Mouse (Mus musculus) gastrocnemius, postnatal 25 days (tissue): ENCODE data around the gene Hoxd13. TPM values are rescaled to one million over a fixed set of nuclear protein-coding genes. Genes with fewer than 3 reads are reported as not detected.

Source experiments
- DNase-seq: peaks from one replicate; pipeline ENCODE4 v3.0.0; 2022
- total RNA-seq, 2 experiments: library from RNA; stranded (reverse); gene quantifications; 1 replicate in 1 of 2; 2 replicates in 1 of 2; pipeline ENCODE4 v1.2.3; 2021

Hoxd13 gene
- total RNA-seq, 2 experiments from 2014 or later = not detected

DNA sequence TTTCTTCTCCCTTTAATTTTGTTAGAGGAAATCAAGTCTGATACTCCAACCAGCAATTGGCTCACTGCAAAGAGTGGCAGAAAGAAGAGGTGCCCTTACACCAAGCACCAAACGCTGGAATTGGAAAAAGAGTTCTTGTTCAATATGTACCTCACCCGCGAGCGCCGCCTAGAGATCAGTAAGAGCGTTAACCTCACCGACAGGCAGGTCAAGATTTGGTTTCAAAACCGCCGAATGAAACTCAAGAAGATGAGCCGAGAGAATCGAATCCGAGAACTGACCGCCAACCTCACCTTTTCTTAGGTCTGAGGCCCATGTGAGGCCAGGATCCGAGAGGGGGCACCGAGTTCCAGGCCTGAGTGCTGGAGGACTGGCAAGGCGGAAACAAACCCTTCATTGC lies 26.0 kb downstream of the Hoxd13 start:
- DNase-seq = no peak

DNA sequence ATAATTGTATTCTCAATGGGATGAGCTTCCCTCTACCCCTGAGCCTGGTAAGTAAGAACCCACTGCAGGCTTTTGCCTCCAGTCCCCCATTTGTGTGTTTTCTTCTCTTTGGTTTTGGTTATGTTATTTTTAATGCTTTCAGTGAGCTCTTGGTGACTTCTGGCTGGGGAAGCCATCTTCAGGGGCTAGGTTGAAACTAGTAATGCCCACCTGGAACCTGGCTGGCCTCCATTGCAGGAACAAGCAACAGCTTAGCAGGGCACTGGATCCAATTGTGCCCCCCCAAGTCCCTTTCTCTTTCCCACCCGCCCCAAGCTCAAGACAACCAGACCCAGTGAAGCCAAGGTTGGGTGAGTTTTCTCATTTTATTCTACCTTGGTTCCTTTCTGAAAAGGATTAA lies 27.3 kb downstream of the Hoxd13 start:
- DNase-seq = no peak

DNA sequence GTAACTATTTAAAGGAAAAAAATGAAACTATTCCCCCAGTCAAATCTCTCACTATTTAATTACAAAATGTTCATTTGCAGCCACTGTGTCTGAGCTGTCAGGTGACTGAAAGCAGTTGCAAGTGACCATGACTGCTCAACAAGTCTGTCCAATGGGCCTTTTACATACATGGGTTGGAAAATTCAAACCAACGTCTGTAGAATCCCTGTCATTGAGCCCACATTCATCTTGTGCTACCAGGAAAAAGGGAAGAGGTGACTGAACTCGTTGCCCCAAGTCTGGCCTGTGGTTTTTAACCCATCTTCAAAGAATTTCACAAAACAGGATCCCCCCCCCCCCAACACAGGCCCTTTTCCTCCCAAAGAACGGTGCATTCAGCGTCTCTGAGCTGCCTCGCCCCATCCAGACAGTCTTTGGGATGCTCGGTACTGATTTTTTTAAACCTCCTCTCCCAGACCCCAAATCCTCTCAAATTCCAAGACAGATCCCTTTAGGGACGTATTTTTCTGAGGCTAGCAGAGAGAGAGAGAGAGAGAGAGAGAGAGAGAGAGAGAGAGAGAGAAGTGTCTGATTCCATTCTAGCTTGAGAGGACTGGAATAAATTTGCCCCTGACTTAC lies 27.8 kb downstream of the Hoxd13 start:
- no peak for DNase-seq

DNA sequence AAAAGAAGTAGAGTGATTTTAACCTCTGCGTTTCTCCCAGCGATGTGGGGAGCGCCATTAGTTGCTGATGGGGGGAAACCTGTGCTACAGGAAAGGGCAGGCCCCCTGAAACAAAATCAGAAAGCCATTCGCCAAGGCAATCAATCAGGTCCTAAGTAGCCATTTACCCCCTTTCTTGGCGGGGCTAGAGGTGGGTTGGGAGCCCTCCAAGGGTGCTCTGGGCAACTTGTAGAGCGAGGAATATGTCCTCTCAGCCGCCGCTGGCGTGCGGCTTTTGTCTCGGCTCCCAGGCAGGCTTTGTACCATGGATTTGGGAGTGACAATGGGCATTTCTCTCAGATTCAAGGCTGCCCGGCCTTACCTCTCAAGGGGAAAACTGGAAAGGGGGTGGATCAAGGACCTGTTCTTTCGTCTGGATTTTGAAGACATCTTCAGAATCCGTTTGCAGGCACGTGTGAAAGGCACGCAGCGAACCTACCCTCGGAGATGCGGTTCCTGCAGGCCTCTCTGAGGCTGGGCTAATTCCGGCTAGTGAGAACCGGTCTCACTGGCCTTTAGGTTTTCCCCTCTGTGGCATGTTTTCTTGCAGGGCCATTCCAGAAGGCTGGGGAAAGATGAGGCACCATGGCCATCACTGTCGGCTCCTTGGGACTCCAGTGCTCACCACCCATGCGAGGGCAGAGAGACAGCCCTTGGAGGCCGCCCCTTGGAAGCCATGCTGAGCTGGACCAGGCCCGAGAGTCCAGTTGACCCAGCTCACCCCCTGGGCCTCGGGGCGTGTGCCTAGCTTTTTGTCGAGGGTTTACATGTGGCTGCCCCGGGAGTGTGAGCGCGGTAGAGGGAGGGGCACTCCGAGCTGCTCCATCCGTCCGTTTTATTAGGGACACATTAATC lies 28.6 kb downstream of the Hoxd13 start:
- DNase-seq = no peak

DNA sequence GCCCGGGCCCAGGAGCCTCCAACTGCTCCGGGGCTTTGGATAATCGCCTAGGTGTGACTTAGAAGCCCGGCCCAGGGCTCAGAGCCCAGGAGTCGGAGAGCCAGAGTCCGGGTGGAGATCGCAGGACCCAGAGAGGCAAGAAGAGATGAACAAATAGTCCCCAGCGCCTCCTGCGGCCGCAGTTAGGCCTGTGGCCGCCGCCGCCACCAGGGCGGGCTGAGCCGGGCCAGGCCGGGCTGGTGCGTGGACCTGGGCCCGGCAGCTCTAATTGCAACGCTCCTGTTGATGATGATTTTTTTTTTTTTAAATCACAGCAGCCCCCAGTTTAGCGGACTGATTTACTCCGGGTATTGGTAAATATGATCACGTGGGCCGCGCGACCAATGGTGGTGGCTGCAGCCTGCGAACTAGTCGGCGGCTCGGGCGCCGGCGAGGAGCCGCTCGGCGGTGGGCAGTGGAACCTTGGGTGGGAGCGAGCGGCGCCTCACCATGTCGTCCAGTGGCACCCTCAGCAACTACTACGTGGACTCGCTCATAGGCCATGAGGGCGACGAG lies 29.5 kb downstream of the Hoxd13 start, which contains the start of gene Hoxd9:
Gene Hoxd9 (plus strand): TSS at position 161 of the 555 bp plus-strand sequence.
- peak; percentile 77 for DNase-seq

DNA sequence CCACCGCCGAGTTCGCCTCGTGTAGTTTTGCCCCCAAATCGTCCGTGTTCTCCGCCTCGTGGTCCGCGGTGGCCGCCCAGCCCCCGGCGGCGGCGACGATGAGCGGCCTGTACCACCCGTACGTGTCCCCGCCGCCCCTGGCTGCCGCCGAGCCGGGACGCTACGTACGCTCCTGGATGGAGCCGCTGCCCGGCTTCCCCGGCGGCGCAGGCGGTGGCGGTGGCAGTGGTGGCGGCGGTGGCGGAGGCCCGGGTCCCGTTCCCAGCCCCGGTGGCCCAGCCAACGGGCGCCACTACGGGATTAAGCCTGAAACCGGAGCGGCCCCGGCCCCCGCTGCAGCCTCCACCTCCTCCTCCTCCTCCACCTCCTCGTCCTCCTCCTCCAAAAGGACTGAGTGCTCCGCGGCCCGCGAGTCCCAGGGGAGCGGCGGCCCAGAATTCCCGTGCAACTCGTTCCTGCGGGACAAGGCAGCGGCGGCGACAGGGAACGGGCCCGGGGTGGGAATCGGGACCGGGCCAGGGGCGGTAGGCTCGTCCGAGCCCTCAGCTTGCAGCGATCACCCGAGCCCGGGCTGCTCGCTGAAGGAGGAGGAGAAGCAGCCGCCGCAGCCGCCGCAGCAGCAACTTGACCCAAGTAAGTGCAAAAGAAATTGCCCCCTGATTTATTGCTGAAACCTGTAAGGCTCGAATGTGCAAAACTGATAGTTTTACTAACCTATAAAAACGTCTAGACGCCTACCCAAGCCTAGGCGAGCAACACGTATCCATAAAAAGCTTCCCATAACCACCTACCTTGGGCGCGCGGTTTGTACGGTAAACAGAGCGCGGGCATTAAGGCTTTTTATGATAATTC lies 30.3 kb downstream of the Hoxd13 start:
- peak; percentile 73 for DNase-seq

DNA sequence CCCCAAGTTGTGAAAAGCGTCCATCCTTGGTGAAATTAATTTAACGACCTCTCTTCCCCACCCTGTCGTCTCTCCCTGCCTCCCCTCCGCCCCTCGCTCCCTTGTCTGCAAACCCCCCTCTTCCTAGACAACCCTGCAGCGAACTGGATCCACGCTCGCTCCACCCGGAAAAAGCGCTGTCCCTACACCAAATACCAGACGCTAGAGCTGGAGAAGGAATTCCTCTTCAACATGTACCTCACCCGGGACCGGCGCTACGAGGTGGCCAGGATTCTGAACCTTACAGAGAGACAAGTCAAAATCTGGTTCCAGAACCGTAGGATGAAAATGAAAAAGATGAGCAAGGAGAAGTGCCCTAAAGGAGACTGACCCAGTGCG lies 30.9 kb downstream of the Hoxd13 start:
- DNase-seq = no peak

DNA sequence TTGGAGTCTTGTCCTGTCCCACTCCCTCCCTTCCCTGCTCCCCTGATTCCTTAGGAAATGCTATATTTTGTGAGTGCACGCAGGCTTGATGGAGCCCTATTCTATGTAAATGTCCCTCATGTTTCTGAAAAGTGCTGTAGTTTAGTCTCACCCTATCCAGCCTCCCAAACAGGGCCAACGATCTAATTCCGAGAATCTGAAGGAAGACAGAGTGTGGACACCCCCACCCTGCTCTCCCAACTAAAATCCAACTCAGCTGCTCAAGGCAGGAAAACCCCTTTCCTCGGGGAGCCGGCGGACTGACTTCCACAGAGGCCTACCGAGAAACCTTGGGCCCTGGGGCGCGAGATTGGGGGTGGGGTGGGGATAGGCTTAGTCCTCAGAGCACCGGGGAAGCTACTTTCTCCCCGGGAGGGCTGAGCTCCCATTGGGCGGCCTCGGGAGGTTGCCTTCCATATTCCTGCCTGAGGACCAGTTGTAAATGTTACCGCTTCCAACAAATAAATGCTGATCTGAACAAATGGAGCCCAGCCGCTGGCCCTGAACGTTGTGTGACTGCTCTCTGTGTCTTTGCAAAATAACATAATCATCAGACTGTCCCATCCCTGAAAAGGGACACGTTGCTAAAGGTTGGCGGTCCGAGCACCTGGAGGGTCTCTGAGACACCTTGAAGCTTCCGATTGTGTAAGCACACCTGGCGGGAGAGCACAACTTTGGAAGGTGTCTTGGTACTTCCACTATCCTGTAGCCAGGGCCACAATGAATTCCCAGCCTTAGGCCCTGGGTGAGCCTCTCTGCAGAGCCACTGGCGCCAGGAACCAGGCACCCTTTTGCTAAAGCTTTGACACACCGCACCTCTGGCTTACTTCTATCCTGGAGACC lies 31.8 kb downstream of the Hoxd13 start:
- no peak for DNase-seq

DNA sequence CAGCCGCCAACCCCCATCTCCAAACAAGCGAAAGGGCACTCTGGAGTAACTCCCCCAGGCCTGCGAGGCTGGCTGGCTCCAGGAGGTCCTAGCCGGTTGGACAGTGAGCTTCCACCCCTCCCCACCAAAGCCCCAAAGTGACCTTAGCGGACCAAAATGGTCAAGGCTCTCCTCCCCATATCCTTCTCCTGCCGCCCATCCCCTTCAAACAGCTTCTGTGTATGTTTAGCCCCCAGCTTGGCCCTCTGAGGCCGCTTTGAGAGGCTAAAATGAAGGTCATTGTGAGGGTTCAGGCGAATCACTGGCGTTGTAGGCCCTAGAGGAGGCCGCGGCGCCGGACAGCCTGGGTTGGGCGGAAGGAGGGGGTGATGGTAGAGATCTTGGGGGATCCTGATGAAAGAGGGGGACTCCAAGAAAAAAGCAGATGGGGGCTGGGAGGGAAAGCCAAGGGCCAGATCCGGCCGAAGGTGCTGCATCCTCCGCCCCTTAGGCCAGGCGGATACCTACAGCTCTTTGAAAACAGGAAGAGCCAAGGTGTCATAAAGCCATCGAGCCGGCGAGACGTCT lies 32.5 kb downstream of the Hoxd13 start:
- no peak for DNase-seq

DNA sequence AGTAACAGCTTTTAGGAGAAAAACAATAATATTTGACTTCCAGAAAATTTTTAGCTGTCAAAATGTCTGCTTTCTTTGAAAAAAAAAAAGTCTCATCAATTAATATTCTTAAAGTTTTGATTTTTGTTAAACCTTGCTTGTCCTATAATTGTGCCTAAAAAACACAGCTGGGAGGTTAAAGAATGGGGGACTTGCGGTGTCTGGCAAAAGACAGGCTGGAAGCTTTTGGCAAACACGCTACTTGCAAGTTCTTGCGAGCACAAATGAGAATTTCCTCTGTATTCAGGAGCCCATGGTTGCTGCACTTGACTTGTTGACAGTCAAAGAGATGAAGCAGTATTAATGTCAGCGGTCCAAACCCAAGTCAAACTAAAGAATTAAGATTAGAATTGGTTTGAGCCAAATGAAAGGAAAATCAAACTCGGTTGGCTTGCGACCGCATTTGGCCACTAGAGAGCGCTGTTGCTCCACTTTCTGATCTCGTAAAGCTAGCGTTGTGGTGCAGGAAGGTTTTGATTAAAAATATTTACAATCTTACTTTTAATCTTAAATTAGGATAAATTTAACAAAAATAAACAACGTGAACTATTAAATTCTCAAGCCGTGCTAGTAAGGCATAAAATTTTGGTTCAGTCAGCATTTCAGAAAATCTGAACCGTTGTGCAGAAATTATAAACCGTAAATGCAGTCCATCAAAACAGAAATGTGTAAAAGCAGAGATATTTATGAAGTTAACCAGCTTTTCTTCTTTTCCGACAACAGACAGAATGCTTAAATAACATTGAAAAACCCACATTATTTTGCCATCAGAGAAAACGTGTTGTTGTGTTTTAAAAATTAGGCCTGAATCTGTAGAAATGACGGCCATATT lies 34.1 kb downstream of the Hoxd13 start:
- DNase-seq = no peak

DNA sequence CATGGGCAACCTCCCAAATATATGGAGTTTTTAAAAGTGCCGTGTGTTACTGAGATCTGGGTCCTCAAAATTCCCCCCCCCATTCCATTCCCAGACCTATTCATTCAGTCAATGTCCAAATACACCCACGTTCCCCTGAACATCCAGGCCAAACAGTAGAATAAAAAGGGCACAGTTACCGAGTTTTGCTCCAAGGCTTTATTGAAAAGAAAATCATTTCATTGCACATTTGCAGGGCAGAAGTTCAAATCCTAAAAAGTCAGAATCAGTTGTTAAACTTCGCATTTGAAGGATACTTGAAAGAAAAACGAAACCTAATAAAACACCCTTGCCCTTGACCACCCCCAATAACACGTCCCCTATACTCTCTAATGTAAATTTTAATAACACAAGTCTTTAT lies 34.7 kb downstream of the Hoxd13 start:
- no peak for DNase-seq

DNA sequence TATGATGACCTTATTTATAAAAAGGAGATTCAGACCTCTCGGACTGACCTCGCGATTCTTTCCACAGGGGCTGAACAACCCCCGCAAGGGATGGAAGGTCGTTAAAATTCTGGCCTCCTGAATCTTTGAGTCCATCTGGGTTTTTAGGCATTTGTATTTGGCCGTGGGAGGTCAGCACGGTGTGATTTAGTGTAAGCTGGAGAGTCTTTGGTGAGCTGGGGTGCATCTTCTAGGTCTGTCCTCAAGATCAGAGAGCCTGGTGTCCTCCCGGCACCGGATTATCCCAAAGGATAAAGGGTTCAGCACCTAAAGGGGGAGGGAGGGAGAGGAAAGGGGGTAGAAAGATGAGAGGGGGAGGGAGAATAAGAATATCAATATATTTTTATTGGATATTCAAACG lies 35.2 kb downstream of the Hoxd13 start:
- DNase-seq = no peak

DNA sequence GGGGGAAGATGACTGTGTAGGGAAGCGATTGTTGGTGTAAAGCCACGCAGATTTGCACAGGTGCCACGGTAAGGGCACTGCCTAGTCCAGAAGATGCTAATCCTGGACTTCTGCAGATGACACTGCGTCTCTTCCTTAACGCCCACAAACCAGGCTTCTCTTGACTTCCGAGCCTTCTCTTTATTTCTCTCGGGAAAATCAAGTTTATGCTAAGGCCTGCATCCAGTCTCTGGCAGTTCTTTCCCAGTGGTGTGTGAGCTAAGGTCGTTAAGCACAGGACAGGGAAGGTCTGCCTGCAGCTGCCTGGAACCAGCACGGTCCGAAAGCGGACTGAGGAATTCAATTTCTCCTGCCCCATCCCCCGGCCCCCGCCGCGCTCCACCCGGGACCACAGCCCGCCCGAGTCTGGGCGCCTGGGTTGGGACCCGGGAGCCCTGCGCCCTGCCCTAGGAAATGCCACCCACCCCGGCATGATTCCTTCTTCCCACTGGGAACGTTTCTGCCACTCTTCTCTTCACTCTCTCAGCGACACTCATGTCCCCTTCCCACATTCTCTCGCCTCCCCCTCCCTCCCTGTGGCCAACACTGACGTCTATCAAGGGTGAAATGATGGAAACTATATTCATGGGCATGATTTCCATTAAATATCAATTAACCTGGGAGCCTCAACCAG lies 35.7 kb downstream of the Hoxd13 start:
- DNase-seq = no peak

DNA sequence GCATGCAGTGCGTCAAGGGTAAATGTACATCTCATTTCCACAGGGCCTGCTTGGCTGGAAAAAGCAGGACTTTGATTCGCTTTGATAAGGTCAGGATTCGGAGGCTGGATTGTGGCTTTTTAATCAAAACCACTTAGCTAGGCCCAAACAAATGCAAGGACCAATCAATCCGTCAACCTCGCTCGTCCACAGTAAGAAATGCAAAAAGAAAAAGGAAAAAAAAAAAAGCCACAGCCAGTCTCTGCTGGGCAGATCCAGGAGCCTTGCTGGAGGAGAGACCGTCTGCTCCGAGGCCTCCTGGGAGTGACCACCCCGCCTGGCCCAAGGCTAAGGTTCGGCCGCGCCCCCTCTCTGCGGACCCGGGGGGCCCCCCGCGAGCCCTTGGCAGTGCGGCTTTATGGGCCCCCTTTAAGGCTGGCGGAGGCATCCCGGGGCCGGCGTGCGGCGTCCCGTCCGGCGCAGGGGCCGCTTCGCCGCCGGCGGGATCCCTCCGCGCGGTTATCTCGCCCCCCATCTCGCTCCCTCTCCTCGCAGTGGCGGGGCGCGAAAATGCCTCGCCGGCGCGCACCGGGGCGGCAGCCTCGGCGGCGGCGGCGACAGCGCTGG lies 36.4 kb downstream of the Hoxd13 start, which contains the start of gene Hoxd8:
Gene Hoxd8 (plus strand): TSS at position 223 of the 606 bp plus-strand sequence.
- DNase-seq = peak; percentile 83

DNA sequence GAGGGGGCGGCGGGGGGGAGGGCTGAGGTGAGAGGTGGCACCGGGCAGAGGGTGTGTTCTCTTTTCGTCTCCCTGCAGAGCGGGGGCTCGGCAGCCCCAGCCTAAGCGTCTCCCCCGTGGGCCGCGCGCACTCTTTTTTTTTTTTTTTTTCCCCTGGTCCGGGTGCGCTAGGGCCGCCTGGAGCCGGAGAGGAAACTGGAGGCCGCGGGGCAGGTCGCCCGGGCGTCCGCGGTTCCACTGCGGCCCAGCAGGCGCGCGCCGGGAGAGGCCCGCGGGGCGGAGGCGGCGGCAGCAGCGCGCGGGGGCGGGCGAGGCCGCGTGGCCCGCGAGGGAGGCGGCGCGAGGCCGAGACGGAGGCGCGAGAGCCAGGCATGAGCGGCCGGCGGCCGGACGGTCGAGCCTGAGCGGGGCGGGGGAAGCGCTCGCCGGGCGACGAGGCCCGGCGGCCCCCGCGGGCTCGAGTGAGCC lies 36.9 kb downstream of the Hoxd13 start:
- no peak for DNase-seq

DNA sequence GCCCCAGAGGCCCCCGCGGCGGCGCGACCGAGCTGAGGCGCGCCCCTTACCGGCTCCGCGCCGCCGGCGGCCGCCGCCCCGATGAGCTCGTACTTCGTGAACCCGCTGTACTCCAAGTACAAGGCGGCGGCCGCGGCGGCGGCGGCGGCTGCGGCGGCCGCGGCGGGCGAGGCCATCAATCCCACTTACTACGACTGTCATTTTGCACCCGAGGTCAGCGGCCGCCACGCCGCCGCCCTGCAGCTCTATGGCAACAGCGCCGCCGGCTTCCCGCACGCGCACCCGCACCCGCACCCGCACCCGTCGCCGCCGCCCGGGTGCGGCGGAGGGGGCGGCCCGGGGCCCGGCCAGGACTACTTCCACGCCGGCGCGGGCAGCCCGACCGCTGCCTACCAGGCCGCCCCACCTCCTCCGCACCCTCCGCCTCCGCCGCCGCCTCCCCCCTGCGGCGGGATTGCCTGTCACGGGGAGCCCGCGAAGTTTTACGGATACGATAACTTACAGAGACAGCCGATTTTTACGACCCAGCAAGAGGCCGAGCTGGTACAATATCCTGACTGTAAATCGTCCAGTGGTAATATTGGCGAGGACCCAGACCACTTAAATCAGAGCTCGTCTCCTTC lies 37.5 kb downstream of the Hoxd13 start:
- peak; percentile 61 for DNase-seq

DNA sequence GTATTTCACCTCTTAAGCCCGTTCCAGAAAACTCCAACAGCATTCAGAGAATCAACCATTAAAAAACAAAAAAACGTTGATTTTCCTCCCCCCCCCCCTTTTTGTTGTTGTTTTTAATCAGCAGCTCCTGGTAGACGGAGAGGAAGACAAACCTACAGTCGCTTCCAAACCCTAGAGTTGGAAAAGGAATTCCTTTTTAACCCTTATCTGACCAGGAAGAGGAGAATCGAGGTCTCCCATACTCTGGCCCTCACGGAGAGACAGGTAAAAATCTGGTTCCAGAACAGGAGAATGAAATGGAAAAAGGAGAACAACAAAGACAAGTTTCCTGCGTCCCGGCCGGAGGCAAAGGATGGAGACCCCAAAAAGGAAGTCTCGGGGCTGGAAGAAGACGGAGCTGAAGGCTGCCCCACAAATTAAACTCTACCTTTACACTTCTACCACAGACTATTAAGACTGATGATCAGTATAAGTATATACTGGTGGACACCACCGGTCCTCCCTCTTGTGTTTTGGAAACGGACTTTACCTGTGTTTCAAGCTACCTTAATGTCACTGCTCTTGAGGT lies 38.4 kb downstream of the Hoxd13 start:
- DNase-seq = no peak

DNA sequence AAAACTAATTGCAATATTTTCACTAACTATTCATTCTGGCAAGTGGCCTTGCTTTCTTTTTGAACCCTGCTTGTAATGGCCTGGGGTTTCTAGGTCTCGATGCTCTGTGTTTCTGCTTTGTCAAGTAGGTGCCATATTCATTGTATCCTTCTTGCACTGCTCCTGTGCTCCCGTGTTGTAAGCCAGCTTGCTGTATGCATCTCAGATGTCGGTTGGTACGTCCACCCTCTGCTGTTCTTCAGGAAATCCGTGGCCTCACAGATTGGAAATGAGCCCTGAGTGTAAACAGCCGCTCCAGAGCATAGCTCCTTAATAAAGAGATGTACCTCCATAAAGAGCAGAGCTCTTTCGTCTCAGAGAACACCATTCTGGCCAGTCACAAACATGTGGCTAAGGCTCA lies 39.5 kb downstream of the Hoxd13 start:
- no peak for DNase-seq
